Mouse (Mus musculus) left cerebral cortex, postnatal 14 days (tissue): ENCODE results near the gene Slc12a8. TPM values are rescaled to one million over a fixed set of nuclear protein-coding genes. Genes with fewer than 3 reads are reported as not detected.

Experiments used
- DNase-seq, 2 experiments: peaks; one replicate each; pipeline ENCODE4 v3.0.0; 2021 to 2022; ENCODE audit warnings: low spot score in 2 of 2, mixed read lengths in 1 of 2
- intact Hi-C: fragments of 180-260 bp; cut with DNase I; formaldehyde crosslinking; loops from one replicate; pipeline ENCODE4 v1.15.1; 2025
- total RNA-seq, 2 experiments: library from RNA; stranded (reverse); gene quantifications; 2 replicates each; pipeline ENCODE4 v1.2.3; 2021

Gene Slc12a8
- total RNA-seq, 2 experiments from 2014 or later: 0.82 to 1.0 TPM

DNA sequence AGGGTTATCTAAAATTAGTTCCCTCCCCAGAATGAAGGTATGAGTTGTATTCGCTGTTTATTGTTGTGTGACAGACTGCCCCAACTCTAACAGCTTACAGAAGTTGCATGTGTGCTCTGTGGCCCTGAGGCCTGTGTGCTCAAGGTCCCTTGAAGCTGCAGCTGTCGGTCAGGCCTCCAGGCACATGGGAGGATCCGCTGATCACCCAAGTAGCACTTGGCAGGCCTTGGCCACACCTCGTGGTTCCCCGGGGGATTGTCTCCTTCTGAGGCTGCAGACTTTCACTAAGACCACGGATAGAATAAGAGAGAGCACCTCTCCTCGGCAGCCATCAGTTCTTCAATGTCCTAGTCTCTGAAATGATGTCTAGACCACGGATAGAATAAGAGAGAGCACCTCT is 19.3 kb downstream of the Slc12a8 start:
- DNase-seq: no peak
- intact Hi-C loops: no loop called here

DNA sequence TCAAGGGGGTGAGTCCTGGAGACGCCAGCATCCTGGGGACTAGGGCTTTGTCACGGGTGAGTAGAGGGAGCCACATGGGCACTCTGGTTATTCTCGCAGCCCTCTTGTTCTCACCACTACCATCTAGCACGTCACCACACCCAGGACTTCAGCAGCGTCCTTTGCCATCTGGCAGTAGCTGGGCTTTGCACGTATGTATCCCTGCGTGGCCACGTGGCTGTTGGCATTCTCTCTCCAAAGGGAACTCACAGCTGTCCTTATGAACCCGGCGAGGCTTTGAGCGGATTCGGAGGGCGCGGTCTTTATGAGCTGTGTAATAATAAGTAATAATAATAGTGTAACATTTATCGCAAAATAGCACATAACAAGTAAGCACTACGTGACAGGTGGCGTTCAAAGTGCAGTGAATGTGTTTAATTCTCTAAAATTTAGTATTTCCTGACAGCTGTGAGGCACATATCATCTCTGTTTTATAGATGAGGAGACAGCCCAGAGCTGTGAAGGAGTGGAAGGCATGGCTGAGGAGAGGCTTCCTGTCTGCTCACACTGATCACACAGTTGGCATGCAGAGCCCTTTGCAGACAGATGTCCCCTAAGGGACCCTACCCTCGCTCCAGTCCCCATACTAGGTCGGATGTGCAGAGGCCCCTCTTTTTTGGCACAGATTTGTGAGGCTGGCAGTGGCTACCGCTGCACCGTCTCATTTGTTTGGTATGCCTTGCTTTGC is 20.5 kb downstream of the Slc12a8 start:
- intact Hi-C loops: no loop called here
- DNase-seq: no peak

GRCm38 (mm10) chr16:33544346-33544745 is 27.2 kb downstream of the Slc12a8 start:
- intact Hi-C loops: no loop called here
- no peak for DNase-seq

DNA sequence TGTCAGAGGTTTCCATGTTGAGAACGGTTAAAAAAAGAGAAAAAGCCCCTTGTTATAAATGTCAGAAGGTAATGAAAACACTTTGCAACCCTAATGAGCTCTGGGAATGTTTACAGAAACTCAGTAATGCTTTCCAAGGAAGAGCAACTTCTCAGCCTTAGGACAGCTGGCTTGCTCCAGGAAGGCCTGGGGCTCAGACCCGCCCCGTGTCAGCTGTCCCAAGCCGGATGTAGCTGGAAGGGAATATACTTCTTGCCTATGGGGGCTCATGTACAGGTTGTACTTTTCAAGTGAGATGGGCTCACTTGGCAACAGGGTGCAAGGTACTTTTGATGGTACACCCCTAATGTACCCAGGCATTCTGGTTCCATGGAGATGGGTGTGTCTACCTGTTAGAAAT is 28.4 kb downstream of the Slc12a8 start:
- no peak for DNase-seq
- intact Hi-C loops: no loop called here

GRCm38 (mm10) chr16:33553689-33554342 is 36.7 kb downstream of the Slc12a8 start:
- DNase-seq: no peak
- intact Hi-C loops: no loop called here

DNA sequence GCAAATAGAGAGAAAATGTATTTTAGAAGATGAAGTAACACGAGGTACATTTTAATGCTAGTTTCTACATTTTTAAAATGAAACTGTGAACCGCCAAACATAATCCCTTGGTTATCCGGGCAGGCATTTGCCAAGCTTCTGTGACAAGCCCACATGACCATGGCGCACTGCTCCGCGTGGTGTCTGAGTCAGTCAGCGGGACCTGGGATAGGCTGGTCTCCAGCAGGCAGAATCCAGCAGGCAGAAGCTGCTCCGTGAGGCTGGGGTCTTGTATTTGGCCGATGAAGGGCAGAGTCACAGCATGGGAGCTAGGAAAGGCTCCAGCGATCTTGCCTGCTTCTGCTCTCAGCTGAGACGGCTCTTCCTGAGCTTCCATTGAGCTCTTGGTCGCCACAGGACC is 41.0 kb downstream of the Slc12a8 start:
- intact Hi-C loops: no loop called here
- DNase-seq: no peak

- peak; percentile 61 to 66 for DNase-seq
- intact Hi-C loops: loop anchor here (5.0 kb wide), 2 partner anchors 182 to 237 kb away; no protein-coding TSS in a partner anchor
Observed at GRCm38 (mm10) chr16:33560281-33560680, 43.2 kb downstream of the Slc12a8 start.

- intact Hi-C loops: loop anchor here (5.0 kb wide), 2 partner anchors 181 to 236 kb away; no protein-coding TSS in a partner anchor
Observed at GRCm38 (mm10) chr16:33561308-33562009, 44.3 kb downstream of the Slc12a8 start.

GRCm38 (mm10) chr16:33562874-33563537 is 45.9 kb downstream of the Slc12a8 start:
- no peak for DNase-seq

More at GRCm38 (mm10) chr16:33561308-33562009, 44.3 kb downstream of the Slc12a8 start:
- DNase-seq: no peak

DNA sequence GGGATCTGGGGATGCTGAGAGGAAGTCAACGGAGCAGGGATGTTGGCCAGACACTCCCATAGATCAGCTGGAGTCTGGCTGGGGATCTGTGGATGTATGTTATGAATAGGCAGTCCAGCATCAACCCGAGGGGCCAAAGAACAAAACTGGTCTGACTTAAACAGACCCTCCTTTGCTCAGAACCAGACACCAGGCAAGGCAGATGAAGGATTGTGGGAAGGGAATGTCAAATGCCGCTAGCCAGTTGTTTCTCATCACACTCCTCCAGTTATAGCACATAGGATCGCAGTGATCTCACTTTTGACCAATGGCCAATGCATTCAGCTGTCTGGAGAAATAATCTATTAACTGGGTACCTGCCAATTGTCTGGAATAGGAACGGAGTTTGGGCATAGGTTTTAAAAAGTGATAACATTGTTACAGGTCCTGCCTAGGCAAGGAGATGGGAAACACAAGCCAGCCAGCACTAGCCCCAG is 46.4 kb downstream of the Slc12a8 start:
- intact Hi-C loops: loop anchor here (5.0 kb wide), 2 partner anchors 179 to 234 kb away; no protein-coding TSS in a partner anchor
- DNase-seq: no peak

More at GRCm38 (mm10) chr16:33562874-33563537, 45.9 kb downstream of the Slc12a8 start:
- intact Hi-C loops: loop anchor here (5.0 kb wide), 2 partner anchors 179 to 234 kb away; no protein-coding TSS in a partner anchor

DNA sequence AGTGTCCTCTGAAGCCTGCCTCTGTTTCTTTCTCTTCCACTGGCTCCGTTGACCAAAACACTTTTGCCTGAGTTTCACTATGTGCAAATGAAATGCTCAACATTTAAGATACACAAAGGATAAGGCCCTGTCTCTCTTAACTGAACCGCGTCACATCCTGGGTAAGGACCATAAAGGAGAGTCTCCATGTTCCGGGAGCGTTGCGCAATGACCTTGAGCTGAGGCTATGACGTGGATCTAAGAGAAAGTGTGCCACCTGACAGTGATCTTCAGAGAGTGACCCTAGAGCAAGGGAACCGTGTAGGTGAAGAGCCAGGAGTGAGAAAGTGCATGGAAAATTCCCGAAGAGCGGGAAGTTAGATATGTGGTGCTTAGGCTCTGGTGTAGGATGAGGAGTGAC is 49.3 kb downstream of the Slc12a8 start:
- no peak for DNase-seq
- intact Hi-C loops: no loop called here

DNA sequence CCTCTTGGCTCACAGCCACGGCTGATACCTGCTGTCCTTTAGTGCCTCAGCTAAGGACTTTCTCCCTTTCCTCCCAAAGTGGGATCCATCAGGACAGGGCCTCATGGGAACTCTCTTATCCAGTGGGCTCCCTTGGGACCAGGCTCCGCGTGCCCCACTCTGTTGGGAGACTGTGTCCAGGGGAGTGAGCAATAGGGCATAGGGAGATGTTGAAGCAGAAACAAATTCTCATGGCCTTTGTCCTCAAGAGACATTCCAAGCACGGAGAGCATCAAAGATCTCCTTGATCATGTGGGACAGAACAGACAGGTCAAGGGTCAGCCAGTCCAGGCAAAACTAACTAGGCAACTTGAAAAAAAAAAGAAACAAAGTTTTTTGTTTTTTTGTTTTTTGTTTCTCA is 50.6 kb downstream of the Slc12a8 start:
- no peak for DNase-seq
- intact Hi-C loops: no loop called here

GRCm38 (mm10) chr16:33568269-33569016 is 51.3 kb downstream of the Slc12a8 start:
- intact Hi-C loops: no loop called here
- no peak for DNase-seq

- DNase-seq: no peak
Observed at GRCm38 (mm10) chr16:33572646-33573045, 55.5 kb downstream of the Slc12a8 start.

DNA sequence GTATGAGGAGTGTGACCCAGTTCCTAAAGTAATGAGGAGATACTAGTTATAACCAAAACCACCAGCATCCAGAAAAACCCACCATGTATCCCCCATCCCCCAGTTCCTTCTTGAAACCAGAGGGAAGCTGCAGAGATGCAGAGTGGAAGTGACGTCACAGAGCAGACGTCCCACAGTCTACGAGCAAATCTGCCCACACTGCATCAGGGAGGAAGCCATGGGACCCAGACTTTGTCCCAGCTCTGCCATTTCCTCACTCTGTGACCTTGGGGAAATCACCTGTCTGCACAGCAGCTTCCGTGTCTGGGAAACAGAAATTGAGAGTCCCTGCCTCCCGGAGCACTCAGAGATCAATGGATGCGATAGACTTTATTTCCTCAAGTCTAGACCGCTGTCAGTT is 56.6 kb downstream of the Slc12a8 start:
- intact Hi-C loops: no loop called here
- no peak for DNase-seq

More at GRCm38 (mm10) chr16:33572646-33573045, 55.5 kb downstream of the Slc12a8 start:
- intact Hi-C loops: no loop called here

DNA sequence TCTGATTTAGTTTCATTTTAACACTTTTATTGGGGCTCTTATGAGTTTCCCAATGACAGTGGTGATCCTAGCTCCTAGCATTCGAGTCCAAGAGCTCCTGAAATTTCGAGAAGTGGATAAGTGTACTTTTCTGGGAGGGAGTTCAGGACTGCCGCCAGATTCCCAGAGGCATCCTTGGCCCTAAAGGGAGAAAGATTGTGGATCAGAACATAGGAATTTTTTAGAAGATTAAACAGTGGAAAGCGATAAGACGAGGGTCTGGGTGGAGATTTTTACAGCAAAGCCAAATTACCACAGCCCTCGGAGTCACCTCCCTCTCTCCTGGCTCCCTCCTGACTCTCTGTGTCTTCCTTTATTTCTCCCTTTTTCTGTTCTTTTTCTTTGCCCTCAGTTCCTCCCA is 58.6 kb downstream of the Slc12a8 start:
- DNase-seq: no peak
- intact Hi-C loops: no loop called here

DNA sequence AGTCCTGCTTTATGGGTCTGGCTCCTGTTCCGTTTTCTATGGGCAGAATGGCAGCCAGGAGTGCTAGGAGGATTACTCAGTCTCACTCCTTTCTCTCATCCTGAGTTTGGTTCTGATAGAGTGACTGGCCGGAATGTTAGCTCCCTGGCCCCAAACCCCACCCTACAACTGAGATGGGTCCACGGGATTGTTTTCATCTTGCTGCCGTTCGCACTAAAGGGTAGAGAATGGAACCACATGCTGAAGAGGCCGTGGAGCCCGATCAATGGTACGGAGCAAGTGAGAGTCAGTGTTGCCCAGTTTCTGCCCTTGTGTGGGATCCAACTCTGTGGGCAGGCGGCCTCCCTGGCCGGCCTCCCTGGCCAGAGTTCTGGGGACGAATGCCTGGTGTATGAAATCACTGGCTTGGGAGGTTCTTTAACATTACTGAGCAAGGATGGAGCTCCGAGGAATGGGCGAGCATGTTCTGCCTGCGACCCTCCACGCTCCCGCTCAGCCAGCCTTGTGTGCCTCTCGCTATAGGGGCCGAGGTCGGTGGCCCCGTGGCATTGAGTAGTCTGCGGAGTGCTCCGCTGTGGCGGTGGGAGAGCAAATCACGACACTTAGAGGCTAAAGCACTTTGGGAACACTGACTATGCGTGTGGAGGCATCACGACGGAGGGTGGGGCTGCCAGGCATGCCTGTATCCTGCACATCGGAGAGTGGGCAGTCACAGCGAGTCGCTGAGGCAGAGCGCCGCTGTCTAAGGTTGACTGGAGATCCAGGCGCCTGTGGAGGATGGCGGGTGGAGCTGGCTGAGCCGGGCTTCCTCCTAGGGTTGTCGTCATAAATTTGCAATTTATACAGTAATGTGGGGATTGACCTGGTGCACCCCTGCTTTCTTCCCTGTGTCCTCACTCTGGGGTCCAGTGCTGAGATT is 59.4 kb downstream of the Slc12a8 start:
- intact Hi-C loops: no loop called here
- no peak for DNase-seq

GRCm38 (mm10) chr16:33578462-33578861 is 61.3 kb downstream of the Slc12a8 start:
- DNase-seq: no peak
- intact Hi-C loops: no loop called here
